Mouse (Mus musculus) hindbrain, embryonic 14.5 days (tissue): Measurements from ENCODE around the gene Zfp668. TPM values are rescaled to one million over a fixed set of nuclear protein-coding genes. Genes with fewer than 3 reads are reported as not detected.

Source experiments
- ATAC-seq: fragments of 200-750 bp; cut with Nextera tagmentation; 2 replicates; pipeline ENCODE4 v1.8.0; 2017; ENCODE audit warnings: moderate number of reproducible peaks, mild to moderate bottlenecking, moderate TSS enrichment, moderate library complexity; ENCODE audit not compliant: low FRiP score
- DNase-seq: peaks from one replicate; pipeline ENCODE4 v3.0.0-alpha.2; 2015; ENCODE audit warnings: low spot score
- H3K27ac ChIP-seq: fragments of 300-500 bp; sonication (generic); 2 replicates; pipeline ENCODE4 v1.5.1; 2014; ENCODE audit warnings: mild to moderate bottlenecking, moderate library complexity
- H3K27me3 ChIP-seq: fragments of 300-500 bp; sonication (generic); 2 replicates; pipeline ENCODE4 v1.6.1; 2014; ENCODE audit warnings: mild to moderate bottlenecking, low read length, mixed read lengths; ENCODE audit not compliant: control insufficient read depth, insufficient read depth
- H3K36me3 ChIP-seq: fragments of 300-500 bp; sonication (generic); replicated peaks from 2 replicates; pipeline ENCODE4 v1.6.1; 2014; ENCODE audit not compliant: control insufficient read depth, insufficient read depth
- H3K4me1 ChIP-seq: fragments of 300-500 bp; sonication (generic); replicated peaks from 2 replicates; pipeline ENCODE4 v1.6.1; 2014; ENCODE audit warnings: antibody characterized with exemption, low read length, mixed read lengths; ENCODE audit not compliant: control insufficient read depth, insufficient read depth
- H3K4me2 ChIP-seq: fragments of 300-500 bp; sonication (generic); replicated peaks from 2 replicates; pipeline ENCODE4 v1.6.1; 2014; ENCODE audit warnings: mild to moderate bottlenecking, moderate library complexity
- H3K4me3 ChIP-seq: fragments of 300-500 bp; sonication (generic); replicated peaks from 2 replicates; pipeline ENCODE4 v1.5.1; 2014; ENCODE audit warnings: mild to moderate bottlenecking, low read length
- H3K9ac ChIP-seq: fragments of 300-500 bp; sonication (generic); 2 replicates; pipeline ENCODE4 v1.6.1; 2014
- H3K9me3 ChIP-seq: fragments of 300-500 bp; sonication (generic); 2 replicates; pipeline ENCODE4 v1.6.1; 2016; ENCODE audit warnings: low read length; ENCODE audit not compliant: control insufficient read depth
- WGBS: fragments of 180-500 bp; shearing (Covaris S2); extraction: QIAGEN DNeasy Blood & Tissue Kit; methylation state at CpG from one replicate; pipeline ENCODE4 v1.1.7; 2014; 5-methylcytosine and 5-hydroxymethylcytosine counted together
- polyA plus RNA-seq: library from polyadenylated mRNA; unstranded; fragments of >200 nt; fragmentation: Nextera tagmentation; extraction: Ambion mirVana; gene quantifications from 2 replicates; pipeline ENCODE4 v1.2.1, GENCODE M21; 2014

The Zfp668 gene
- polyA plus RNA-seq, 1 experiment from 2014 or later = 26.8 TPM

GRCm38 (mm10) chr7:127912938-127913337, 36.3 kb upstream of the Zfp668 start:
- DNase-seq (no peak), ATAC-seq (no peak)
- WGBS = 26% methylated on average over 4 of the region's 4 CpGs
- Histone ChIP-seq H3K36me3 (peaks cover 39% of the 10 kb centered on the region), H3K27ac (no peak overlapping the region; the same call in 1 of the 2 replicates), H3K4me3 (peak overlapping the region; percentile 71), H3K9me3 (no peaks in the 10 kb centered on the region), H3K4me2 (peak overlapping the region; percentile 79), H3K4me1 (peaks cover 9% of the 10 kb centered on the region), H3K9ac (peak overlapping the region; percentile 72), H3K27me3 (no peaks in the 10 kb centered on the region)

- Histone ChIP-seq H3K27ac (peak within 1 kb of the TSS; percentile 87), H3K27me3 (no peaks in the 10 kb centered on the region), H3K9me3 (no peaks in the 10 kb centered on the region), H3K4me3 (peak within 1 kb of the TSS; percentile 71), H3K4me2 (peak within 1 kb of the TSS; percentile 79), H3K36me3 (peaks cover 40% of the 10 kb centered on the region), H3K4me1 (peaks cover 9% of the 10 kb centered on the region), H3K9ac (peak within 1 kb of the TSS; percentile 72)
- peak; percentile 95 for DNase-seq
- WGBS = 1% methylated on average over 40 of the region's 40 CpGs
- ATAC-seq = peak; percentile 96
These were observed 35.7 kb upstream of the Zfp668 start, which contains the start of gene Kat8 for GRCm38 (mm10) chr7:127912190-127912871. Kat8 (plus strand) TSS chr7:127912516.

- DNase-seq (no peak), ATAC-seq (no peak)
- Histone ChIP-seq H3K9ac (no peak overlapping the region), H3K36me3 (peaks cover 32% of the 10 kb centered on the region), H3K4me1 (peaks cover 17% of the 10 kb centered on the region), H3K27me3 (no peaks in the 10 kb centered on the region), H3K27ac (no peak overlapping the region), H3K9me3 (no peaks in the 10 kb centered on the region), H3K4me3 (no peak overlapping the region), H3K4me2 (no peak overlapping the region)
- 94% methylated on average over 4 of the region's 4 CpGs for WGBS
These were observed 32.0 kb upstream of the Zfp668 start for GRCm38 (mm10) chr7:127908656-127909055.

- no peak for DNase-seq
These were observed 31.3 kb upstream of the Zfp668 start for GRCm38 (mm10) chr7:127907939-127908338.

GRCm38 (mm10) chr7:127903971-127904796, 27.6 kb upstream of the Zfp668 start, which contains the start of gene Bckdk:
Bckdk (plus strand) TSS chr7:127904082.
- peaks cover 7% of the 10 kb centered on the region for H3K4me1 ChIP-seq
- peak; percentile 90 for ATAC-seq
- H3K9me3 ChIP-seq = no peaks in the 10 kb centered on the region
- H3K9ac ChIP-seq = peak within 1 kb of the TSS; percentile 77
- H3K36me3 ChIP-seq = peaks cover 30% of the 10 kb centered on the region
- H3K4me2 ChIP-seq = peak within 1 kb of the TSS; percentile 81
- 10% methylated on average over 38 of the region's 38 CpGs for WGBS
- peak within 1 kb of the TSS; percentile 77 for H3K27ac ChIP-seq
- no peaks in the 10 kb centered on the region for H3K27me3 ChIP-seq
- peak; percentile 83 for DNase-seq
- H3K4me3 ChIP-seq = peak within 1 kb of the TSS; percentile 50

More at GRCm38 (mm10) chr7:127907939-127908338, 31.3 kb upstream of the Zfp668 start:
- Histone ChIP-seq H3K27me3 (no peaks in the 10 kb centered on the region), H3K9me3 (no peaks in the 10 kb centered on the region), H3K9ac (no peak overlapping the region), H3K36me3 (peaks cover 32% of the 10 kb centered on the region), H3K4me2 (no peak overlapping the region), H3K4me1 (peaks cover 14% of the 10 kb centered on the region), H3K4me3 (no peak overlapping the region), H3K27ac (no peak overlapping the region)
- WGBS = 95% methylated on average over 12 of the region's 12 CpGs
- no peak for ATAC-seq

- Histone ChIP-seq H3K9me3 (no peaks in the 10 kb centered on the region), H3K36me3 (peaks cover 6% of the 10 kb centered on the region), H3K9ac (no peak overlapping the region), H3K27ac (no peak overlapping the region), H3K4me1 (peaks cover 7% of the 10 kb centered on the region), H3K4me2 (no peak overlapping the region), H3K4me3 (no peak overlapping the region), H3K27me3 (no peaks in the 10 kb centered on the region)
- ATAC-seq = no peak
- DNase-seq = no peak
- WGBS = 63% methylated on average over 2 of the region's 2 CpGs
These were observed 25.1 kb upstream of the Zfp668 start for GRCm38 (mm10) chr7:127901772-127902171.

- Histone ChIP-seq H3K4me1 (peaks cover 7% of the 10 kb centered on the region), H3K4me2 (no peak overlapping the region), H3K27ac (no peak overlapping the region), H3K36me3 (no peaks in the 10 kb centered on the region), H3K4me3 (no peak overlapping the region), H3K9me3 (no peaks in the 10 kb centered on the region), H3K27me3 (no peaks in the 10 kb centered on the region), H3K9ac (no peak overlapping the region)
- WGBS = 53% methylated on average over 7 of the region's 7 CpGs
- DNase-seq = no peak
- ATAC-seq = no peak
These were observed 23.4 kb upstream of the Zfp668 start for GRCm38 (mm10) chr7:127899997-127900396.

GRCm38 (mm10) chr7:127898179-127898956, 21.7 kb upstream of the Zfp668 start:
- Histone ChIP-seq H3K27me3 (no peaks in the 10 kb centered on the region), H3K9ac (no peak overlapping the region), H3K36me3 (0 out of 2 replicates have a peak, but pooled peaks cover 5% of the 10 kb centered on the region), H3K4me2 (no peak overlapping the region), H3K9me3 (no peaks in the 10 kb centered on the region), H3K4me1 (peaks cover 9% of the 10 kb centered on the region), H3K4me3 (no peak overlapping the region), H3K27ac (no peak overlapping the region)
- 39% methylated on average over 10 of the region's 10 CpGs for WGBS
- no peak for DNase-seq
- no peak for ATAC-seq

GRCm38 (mm10) chr7:127897542-127897941, 20.9 kb upstream of the Zfp668 start:
- Histone ChIP-seq H3K36me3 (peaks cover 13% of the 10 kb centered on the region), H3K27ac (no peak overlapping the region), H3K9ac (no peak overlapping the region), H3K27me3 (no peaks in the 10 kb centered on the region), H3K4me1 (peaks cover 9% of the 10 kb centered on the region), H3K4me2 (no peak overlapping the region), H3K9me3 (no peaks in the 10 kb centered on the region), H3K4me3 (no peak overlapping the region)
- DNase-seq = no peak
- 93% methylated on average over 7 of the region's 7 CpGs for WGBS
- no peak for ATAC-seq
